Mouse (Mus musculus): ENCODE data around the gene Gabra5. TPM values are rescaled to one million over a fixed set of nuclear protein-coding genes. Genes with fewer than 3 reads are reported as not detected.

The Gabra5 gene
- polyA plus RNA-seq, 1 experiment from 2014 or later = 0.34 TPM

DNA sequence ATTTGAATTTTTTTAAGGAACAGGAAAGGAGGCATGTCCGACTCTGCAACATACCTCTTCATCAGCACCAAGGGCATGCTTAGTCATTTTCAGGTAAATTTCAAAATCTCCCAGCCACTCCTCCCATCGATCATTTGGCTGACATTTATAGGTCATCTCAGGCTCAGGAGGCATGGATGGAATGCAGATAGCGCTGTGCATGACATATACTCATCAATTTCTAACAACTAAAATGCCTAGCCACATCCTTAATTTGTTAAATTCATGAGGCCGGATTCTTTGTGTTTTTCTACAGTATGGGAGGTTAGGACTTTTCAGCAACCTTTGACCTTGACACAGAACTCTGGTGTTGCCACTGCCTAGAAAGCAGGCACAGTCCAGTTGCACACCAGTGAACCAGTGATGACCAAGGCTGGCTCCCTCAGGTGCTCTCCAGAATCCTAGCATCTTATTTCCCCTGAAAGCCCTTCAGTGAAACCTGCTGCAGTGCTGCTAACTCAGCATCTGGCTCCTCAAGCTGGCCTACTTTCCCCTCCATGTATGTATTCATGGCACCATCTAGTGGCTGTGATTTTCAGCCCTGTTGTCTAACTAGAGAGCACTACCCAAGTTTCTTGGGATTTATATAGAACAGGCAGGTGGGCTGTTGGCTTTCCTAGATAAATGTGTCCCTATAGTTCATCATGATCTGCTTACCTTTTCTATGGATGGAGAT, 35.9 kb downstream of the Gabra5 start:
- Histone ChIP-seq H3K27me3 (replicated peaks) (no peaks in the 10 kb centered on the region), H3K9ac (no peak overlapping the region), H3K4me2 (no peak overlapping the region), H3K27ac (ENCODE audit: poor library complexity, severe bottlenecking) (no peak overlapping the region), H3K9me3 (replicated peaks) (no peaks in the 10 kb centered on the region), H3K36me3 (no peaks in the 10 kb centered on the region), H3K4me1 (replicated peaks) (no peaks in the 10 kb centered on the region), H3K4me3 (no peak overlapping the region)
- WGBS = 63% methylated on average over 4 of the region's 4 CpGs
- no peak for ATAC-seq (ENCODE audit: insufficient number of reproducible peaks, low FRiP score)

DNA sequence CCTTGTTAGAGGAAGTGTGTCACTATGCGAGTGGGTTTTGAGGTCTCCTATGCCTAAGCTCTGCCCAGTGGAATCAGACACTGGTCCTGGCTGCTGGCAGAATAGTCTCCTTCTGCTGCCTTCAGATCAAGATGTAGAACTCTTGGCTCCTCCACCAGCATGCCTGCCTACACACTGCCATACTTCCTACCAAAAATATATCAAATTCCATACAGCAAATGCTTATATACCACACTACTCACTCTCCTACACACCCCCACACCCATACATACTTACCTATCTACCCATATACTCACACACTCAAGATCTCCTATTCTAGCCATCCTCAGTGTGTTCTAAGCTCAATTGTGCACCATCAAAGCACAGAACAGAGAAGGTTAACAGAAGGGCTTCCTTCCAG, 38.5 kb downstream of the Gabra5 start:
- Histone ChIP-seq H3K4me1 (replicated peaks) (no peaks in the 10 kb centered on the region), H3K4me2 (no peak overlapping the region), H3K36me3 (no peaks in the 10 kb centered on the region), H3K9ac (no peak overlapping the region), H3K27me3 (replicated peaks) (no peaks in the 10 kb centered on the region), H3K4me3 (no peak overlapping the region), H3K27ac (ENCODE audit: poor library complexity, severe bottlenecking) (no peak overlapping the region), H3K9me3 (replicated peaks) (no peaks in the 10 kb centered on the region)
- no peak for ATAC-seq (ENCODE audit: insufficient number of reproducible peaks, low FRiP score)
- WGBS = 72% methylated on average over 1 of the region's 1 CpGs

DNA sequence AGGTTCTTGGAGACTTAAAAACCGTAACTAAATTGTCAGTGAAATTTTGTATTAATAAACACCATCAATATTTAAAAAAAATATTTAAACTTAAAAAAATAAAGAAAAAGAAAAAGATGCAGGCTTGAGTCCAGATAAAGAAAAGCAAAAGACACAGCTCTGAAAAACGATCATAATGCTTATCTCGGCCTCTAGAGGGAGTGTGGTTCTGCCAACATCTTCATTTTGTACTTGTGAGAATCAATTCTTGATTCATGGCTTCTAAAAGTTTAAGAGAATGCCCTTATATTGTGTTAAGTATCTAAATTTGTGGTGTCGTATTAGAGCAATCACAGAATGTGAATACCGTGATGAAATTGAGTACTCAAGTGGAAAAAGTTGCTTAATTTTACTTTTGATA, 49.5 kb downstream of the Gabra5 start:
- H3K4me1 ChIP-seq (replicated peaks) = no peaks in the 10 kb centered on the region
- H3K9me3 ChIP-seq (replicated peaks) = no peaks in the 10 kb centered on the region
- 55% methylated on average over 5 of the region's 5 CpGs for WGBS
- H3K4me3 ChIP-seq = no peak overlapping the region
- no peaks in the 10 kb centered on the region for H3K27me3 ChIP-seq (replicated peaks)
- H3K27ac ChIP-seq (ENCODE audit: poor library complexity, severe bottlenecking) = no peak overlapping the region
- no peak for ATAC-seq (ENCODE audit: insufficient number of reproducible peaks, low FRiP score)
- H3K4me2 ChIP-seq = no peak overlapping the region
- H3K36me3 ChIP-seq = no peaks in the 10 kb centered on the region
- no peak overlapping the region for H3K9ac ChIP-seq

DNA sequence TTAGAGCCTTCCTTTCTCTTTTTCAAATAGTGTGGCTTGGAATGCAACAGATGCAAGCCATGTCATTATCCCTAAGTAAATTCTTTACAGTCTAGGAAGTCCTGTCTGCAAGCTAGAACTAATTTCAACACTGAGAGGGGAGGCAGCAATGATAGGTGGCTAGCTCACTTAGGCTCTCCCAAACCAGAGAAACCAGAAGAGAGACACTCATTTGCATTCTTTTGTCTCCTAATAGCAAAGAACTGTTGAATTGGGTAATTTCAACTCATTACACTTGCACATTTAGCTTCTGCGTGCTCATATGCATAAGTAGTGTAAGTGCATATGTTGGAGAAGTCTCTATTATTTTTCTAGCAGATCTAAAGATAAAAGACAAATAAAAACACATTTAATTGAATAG, 61.6 kb downstream of the Gabra5 start:
- H3K9ac ChIP-seq = no peak overlapping the region
- no peak for ATAC-seq (ENCODE audit: insufficient number of reproducible peaks, low FRiP score)
- no peaks in the 10 kb centered on the region for H3K4me1 ChIP-seq (replicated peaks)
- no peak overlapping the region for H3K4me3 ChIP-seq
- no peak overlapping the region for H3K4me2 ChIP-seq
- H3K36me3 ChIP-seq = no peaks in the 10 kb centered on the region
- 72% methylated on average over 1 of the region's 1 CpGs for WGBS
- no peaks in the 10 kb centered on the region for H3K27me3 ChIP-seq (replicated peaks)
- H3K9me3 ChIP-seq (replicated peaks) = no peaks in the 10 kb centered on the region
- H3K27ac ChIP-seq (ENCODE audit: poor library complexity, severe bottlenecking) = no peak overlapping the region

DNA sequence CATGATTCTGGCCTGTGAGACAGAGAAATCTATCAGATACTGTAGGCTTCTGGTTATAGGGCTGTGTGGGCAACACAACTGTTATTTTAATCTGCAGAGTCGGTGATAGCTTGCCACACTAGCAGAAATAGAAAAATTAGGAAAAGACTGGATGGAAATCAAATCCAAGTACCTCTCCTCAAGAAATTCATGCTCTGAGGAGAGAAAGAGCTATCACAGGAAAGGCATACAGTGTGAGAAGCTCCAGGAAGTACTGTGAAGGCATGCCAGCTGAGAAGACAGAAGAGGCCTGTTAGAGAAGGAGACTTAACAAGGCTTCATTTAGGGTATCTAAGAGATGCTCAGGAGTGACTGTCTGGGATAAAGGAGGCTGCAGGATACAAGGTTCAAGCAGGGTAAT, 87.2 kb downstream of the Gabra5 start:
- no peak overlapping the region for H3K9ac ChIP-seq
- no peaks in the 10 kb centered on the region for H3K36me3 ChIP-seq
- no peak overlapping the region for H3K4me3 ChIP-seq
- ATAC-seq (ENCODE audit: insufficient number of reproducible peaks, low FRiP score) = no peak
- no peaks in the 10 kb centered on the region for H3K27me3 ChIP-seq (replicated peaks)
- no peaks in the 10 kb centered on the region for H3K9me3 ChIP-seq (replicated peaks)
- 66% methylated on average over 1 of the region's 1 CpGs for WGBS
- H3K4me1 ChIP-seq (replicated peaks) = no peaks in the 10 kb centered on the region
- H3K4me2 ChIP-seq = no peak overlapping the region
- H3K27ac ChIP-seq (ENCODE audit: poor library complexity, severe bottlenecking) = no peak overlapping the region

DNA sequence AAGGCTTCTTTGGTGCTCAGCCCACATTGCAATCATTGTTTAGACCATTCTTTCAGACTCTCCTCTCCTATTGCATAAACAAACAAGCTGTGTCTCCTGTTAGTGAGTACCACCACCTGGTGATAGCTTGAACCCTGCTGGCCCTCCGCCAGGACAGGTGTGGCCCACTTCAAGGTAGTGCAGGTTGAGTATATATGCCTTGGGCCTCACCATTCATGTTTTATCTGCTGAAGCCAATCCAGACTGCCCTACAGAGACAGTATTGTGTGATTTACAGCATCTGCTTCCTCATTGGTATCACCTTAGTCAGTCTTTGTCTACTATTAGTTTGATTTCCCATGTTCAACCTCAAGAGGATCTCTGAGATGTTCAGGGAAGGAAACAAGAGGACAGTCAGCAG, 88.8 kb downstream of the Gabra5 start:
- 71% methylated on average over 1 of the region's 1 CpGs for WGBS

GRCm38 (mm10) chr7:57419392-57419791, 90.5 kb downstream of the Gabra5 start, which contains the start of gene Gabrb3:
Gene Gabrb3, plus strand, starts transcription at chr7:57419692.
- H3K27me3 ChIP-seq (replicated peaks) = no peaks in the 10 kb centered on the region
- no peaks in the 10 kb centered on the region for H3K36me3 ChIP-seq
- ATAC-seq (ENCODE audit: insufficient number of reproducible peaks, low FRiP score) = no peak
- H3K27ac ChIP-seq (ENCODE audit: poor library complexity, severe bottlenecking) = no peak within 1 kb of the TSS
- H3K9ac ChIP-seq = no peak within 1 kb of the TSS
- no peaks in the 10 kb centered on the region for H3K4me1 ChIP-seq (replicated peaks)
- no peak within 1 kb of the TSS for H3K4me3 ChIP-seq
- no peak within 1 kb of the TSS for H3K4me2 ChIP-seq
- WGBS = 61% methylated on average over 2 of the region's 2 CpGs
- H3K9me3 ChIP-seq (replicated peaks) = no peaks in the 10 kb centered on the region

More for the DNA sequence above, 88.8 kb downstream of the Gabra5 start:
- Histone ChIP-seq H3K4me2 (no peak overlapping the region), H3K4me3 (no peak overlapping the region), H3K36me3 (no peaks in the 10 kb centered on the region), H3K9me3 (replicated peaks) (no peaks in the 10 kb centered on the region), H3K9ac (no peak overlapping the region), H3K27me3 (replicated peaks) (no peaks in the 10 kb centered on the region), H3K27ac (ENCODE audit: poor library complexity, severe bottlenecking) (no peak overlapping the region), H3K4me1 (replicated peaks) (no peaks in the 10 kb centered on the region)
- ATAC-seq (ENCODE audit: insufficient number of reproducible peaks, low FRiP score) = no peak

DNA sequence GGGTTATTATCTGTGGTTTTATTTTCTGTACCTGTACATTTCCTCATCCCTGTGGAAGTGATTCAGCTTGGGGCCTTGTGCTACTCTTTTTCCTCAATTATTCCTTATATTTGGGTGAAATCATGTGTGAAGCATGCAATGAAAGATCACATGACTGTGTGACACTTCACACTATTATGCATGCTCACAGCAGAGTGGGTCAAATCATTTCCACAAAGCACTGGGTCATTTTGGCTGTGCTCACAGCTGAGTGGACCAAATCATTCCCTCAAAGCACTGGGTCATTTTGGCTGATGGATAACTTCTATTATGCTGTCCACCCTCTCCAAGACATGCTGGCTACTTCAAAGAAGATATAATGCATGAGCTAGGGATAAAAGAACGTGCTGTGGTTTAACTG, 97.0 kb downstream of the Gabra5 start:
- H3K9ac ChIP-seq = no peak overlapping the region
- 30% methylated on average over 1 of the region's 1 CpGs for WGBS
- no peaks in the 10 kb centered on the region for H3K27me3 ChIP-seq (replicated peaks)
- ATAC-seq (ENCODE audit: insufficient number of reproducible peaks, low FRiP score) = no peak
- H3K4me1 ChIP-seq (replicated peaks) = no peaks in the 10 kb centered on the region
- H3K4me2 ChIP-seq = no peak overlapping the region
- no peaks in the 10 kb centered on the region for H3K9me3 ChIP-seq (replicated peaks)
- no peak overlapping the region for H3K4me3 ChIP-seq
- no peak overlapping the region for H3K27ac ChIP-seq (ENCODE audit: poor library complexity, severe bottlenecking)
- H3K36me3 ChIP-seq = no peaks in the 10 kb centered on the region

- H3K9ac ChIP-seq = no peak overlapping the region
- H3K9me3 ChIP-seq (replicated peaks) = no peaks in the 10 kb centered on the region
- no peak overlapping the region for H3K4me3 ChIP-seq
- H3K4me1 ChIP-seq (replicated peaks) = no peaks in the 10 kb centered on the region
- H3K4me2 ChIP-seq = no peak overlapping the region
- no peaks in the 10 kb centered on the region for H3K27me3 ChIP-seq (replicated peaks)
- no peak for ATAC-seq (ENCODE audit: insufficient number of reproducible peaks, low FRiP score)
- no peak overlapping the region for H3K27ac ChIP-seq (ENCODE audit: poor library complexity, severe bottlenecking)
- WGBS = 78% methylated on average over 4 of the region's 4 CpGs
- no peaks in the 10 kb centered on the region for H3K36me3 ChIP-seq
Observed at GRCm38 (mm10) chr7:57411163-57411562, 98.7 kb downstream of the Gabra5 start.

DNA sequence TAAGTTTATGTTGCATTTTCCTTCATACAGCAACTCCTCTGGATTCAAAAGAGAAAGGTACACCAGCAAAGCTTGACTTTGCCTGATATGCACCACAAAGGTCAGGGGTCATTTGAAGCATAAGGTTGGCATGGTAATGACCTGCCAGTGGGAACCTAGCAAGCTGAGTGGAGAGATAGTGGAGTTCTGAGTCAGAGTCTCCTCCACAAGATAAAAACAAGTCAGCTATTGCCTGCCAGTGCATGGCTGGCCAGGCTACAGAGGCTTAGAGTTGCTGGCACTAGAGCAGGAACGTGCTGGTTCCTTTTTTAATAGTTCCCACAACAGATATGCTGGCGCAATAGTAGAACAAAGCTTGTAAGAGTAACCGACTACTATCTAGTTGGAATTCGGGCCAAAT, 116.3 kb downstream of the Gabra5 start:
- no peak for ATAC-seq (ENCODE audit: insufficient number of reproducible peaks, low FRiP score)
- Histone ChIP-seq H3K4me1 (replicated peaks) (no peaks in the 10 kb centered on the region), H3K9ac (no peak overlapping the region), H3K4me2 (no peak overlapping the region), H3K9me3 (replicated peaks) (no peaks in the 10 kb centered on the region), H3K4me3 (no peak overlapping the region), H3K27me3 (replicated peaks) (peaks cover under 1% of the 10 kb centered on the region; the same call in 1 of the 2 replicates), H3K27ac (ENCODE audit: poor library complexity, severe bottlenecking) (no peak overlapping the region), H3K36me3 (no peaks in the 10 kb centered on the region)
- 68% methylated on average over 4 of the region's 4 CpGs for WGBS

DNA sequence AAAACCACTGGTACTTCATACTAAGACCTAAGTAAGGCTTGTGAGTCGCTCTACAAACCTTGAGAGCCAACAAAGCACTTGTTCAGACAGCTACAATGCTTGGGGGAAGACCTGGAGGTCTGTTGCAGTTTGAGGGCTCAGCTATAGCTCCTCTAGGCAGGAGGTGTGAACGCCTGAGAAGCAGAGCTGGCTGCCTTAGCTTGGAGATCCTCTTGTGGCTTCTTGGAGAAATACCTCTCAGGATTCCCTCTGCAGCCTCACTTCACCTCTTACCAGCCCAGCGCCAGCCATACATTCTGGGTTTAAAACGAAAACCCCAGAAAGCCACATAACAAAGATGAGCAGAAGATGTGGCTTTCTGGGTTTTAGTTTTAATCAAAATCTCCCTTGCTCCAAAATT, 119.8 kb downstream of the Gabra5 start:
- Histone ChIP-seq H3K9ac (no peak overlapping the region), H3K27ac (ENCODE audit: poor library complexity, severe bottlenecking) (no peak overlapping the region), H3K4me1 (replicated peaks) (0 out of 2 replicates have a peak, but pooled peaks cover 5% of the 10 kb centered on the region), H3K4me2 (no peak overlapping the region), H3K9me3 (replicated peaks) (no peaks in the 10 kb centered on the region), H3K4me3 (no peak overlapping the region), H3K36me3 (no peaks in the 10 kb centered on the region), H3K27me3 (replicated peaks) (peaks cover 32% of the 10 kb centered on the region)
- WGBS = 29% methylated on average over 4 of the region's 4 CpGs
- no peak for ATAC-seq (ENCODE audit: insufficient number of reproducible peaks, low FRiP score)

DNA sequence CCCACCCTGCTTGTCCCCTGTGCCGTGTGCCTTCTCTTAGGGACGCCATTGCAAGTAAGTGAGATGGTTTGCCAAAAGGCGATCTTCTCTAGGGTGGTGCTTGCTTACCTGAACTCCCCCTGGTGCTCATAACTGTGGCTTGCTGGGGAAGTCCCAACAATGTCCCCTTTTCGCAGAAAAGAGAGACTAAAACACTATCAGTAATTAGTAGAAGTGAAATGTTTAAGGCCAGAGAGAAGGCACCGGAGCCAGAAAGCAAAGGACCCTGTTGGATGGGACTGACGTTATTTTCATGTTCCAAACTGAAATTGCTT, 122.6 kb downstream of the Gabra5 start:
- no peak for ATAC-seq (ENCODE audit: insufficient number of reproducible peaks, low FRiP score)
- Histone ChIP-seq H3K4me2 (peak overlapping the region; percentile 93), H3K27me3 (replicated peaks) (peaks cover 42% of the 10 kb centered on the region), H3K9ac (no peak overlapping the region), H3K4me1 (replicated peaks) (0 out of 2 replicates have a peak, but pooled peaks cover 5% of the 10 kb centered on the region), H3K27ac (ENCODE audit: poor library complexity, severe bottlenecking) (no peak overlapping the region), H3K36me3 (no peaks in the 10 kb centered on the region), H3K4me3 (peak overlapping the region; percentile 55), H3K9me3 (replicated peaks) (no peaks in the 10 kb centered on the region)
- WGBS = 23% methylated on average over 6 of the region's 6 CpGs

Measured in heart, embryonic 12.5 days (tissue).